ENCODE assay signal across 8 mouse cellular contexts in genomic region chr11:115628465-115629101, GRCm38 (mm10). TPM values are rescaled to one million over a fixed set of nuclear protein-coding genes. Genes with fewer than 3 reads are reported as not detected.
DNase-seq lines count a peak whose midpoint lies in the region; ATAC-seq lines count a peak whose summit lies in the region.

No protein-coding gene starts in this region.

- H3K4me1 ChIP-seq in heart, embryonic 13.5 days = peaks cover 9% of the 10 kb centered on the region
- H3K4me1 ChIP-seq in hindbrain, embryonic 11.5 days (replicated peaks; ENCODE audit: control insufficient read depth, insufficient read depth, low read length) = no peaks in the 10 kb centered on the region
- peaks cover 4% of the 10 kb centered on the region; the same call in 1 of the 2 replicates for H3K4me1 ChIP-seq in midbrain, embryonic 11.5 days (ENCODE audit: control insufficient read depth, insufficient read depth, low read length)

- ATAC-seq in heart, embryonic 13.5 days (ENCODE audit: extremely low read depth, insufficient number of reproducible peaks, low FRiP score, low TSS enrichment) = no peak
- peak; percentile 55; the same call in 1 of the 2 replicates for ATAC-seq in hindbrain, embryonic 11.5 days (ENCODE audit: low FRiP score)
- peak; percentile 54 for ATAC-seq in midbrain, embryonic 11.5 days (ENCODE audit: low FRiP score)

- peak overlapping the region; percentile 95 for H3K4me2 ChIP-seq in heart, embryonic 13.5 days
- H3K4me2 ChIP-seq in hindbrain, embryonic 11.5 days (replicated peaks; ENCODE audit: low read depth, low read length) = peak overlapping the region; percentile 74
- peak overlapping the region; percentile 37 for H3K4me2 ChIP-seq in midbrain, embryonic 11.5 days

- H3K9me3 ChIP-seq in heart, embryonic 13.5 days = no peaks in the 10 kb centered on the region
- H3K9me3 ChIP-seq in hindbrain, embryonic 11.5 days (ENCODE audit: control insufficient read depth, low read length) = no peaks in the 10 kb centered on the region
- H3K9me3 ChIP-seq in midbrain, embryonic 11.5 days (ENCODE audit: control insufficient read depth, low read length) = no peaks in the 10 kb centered on the region

- intact Hi-C loops in heart, postnatal 10 days (cut with DNase I) = no loop called here

- peak overlapping the region; percentile 75 for H3K9ac ChIP-seq in heart, embryonic 13.5 days
- 0 out of 2 replicates have a peak overlapping the region, but pooled peaks have one; percentile 29 for H3K9ac ChIP-seq in hindbrain, embryonic 11.5 days (ENCODE audit: low read depth, low read length)
- H3K9ac ChIP-seq in midbrain, embryonic 11.5 days (ENCODE audit: low read length) = peak overlapping the region; percentile 55

- H3K4me3 ChIP-seq in heart, embryonic 13.5 days = peak overlapping the region; percentile 81
- H3K4me3 ChIP-seq in hindbrain, embryonic 11.5 days (ENCODE audit: low read depth, low read length) = peak overlapping the region; percentile 60
- peak overlapping the region; percentile 71 for H3K4me3 ChIP-seq in midbrain, embryonic 11.5 days (ENCODE audit: low read depth, low read length)

- 49% methylated on average over 13 of the region's 13 CpGs for WGBS in heart, embryonic 13.5 days
- WGBS in hindbrain, embryonic 11.5 days = 54% methylated on average over 13 of the region's 13 CpGs
- WGBS in midbrain, embryonic 11.5 days = 55% methylated on average over 13 of the region's 13 CpGs

- H3K27me3 ChIP-seq in heart, embryonic 13.5 days (replicated peaks) = no peaks in the 10 kb centered on the region
- no peaks in the 10 kb centered on the region for H3K27me3 ChIP-seq in hindbrain, embryonic 11.5 days (ENCODE audit: control insufficient read depth, insufficient read depth, low read length)
- H3K27me3 ChIP-seq in midbrain, embryonic 11.5 days (ENCODE audit: control insufficient read depth, insufficient read depth, low read length) = no peaks in the 10 kb centered on the region

- no peak overlapping the region for H3K27ac ChIP-seq in heart, embryonic 13.5 days (replicated peaks)
- no peak overlapping the region for H3K27ac ChIP-seq in hindbrain, embryonic 11.5 days (ENCODE audit: low read depth, low read length)
- no peak overlapping the region for H3K27ac ChIP-seq in midbrain, embryonic 11.5 days (ENCODE audit: low read depth, low read length)

- H3K36me3 ChIP-seq in heart, embryonic 13.5 days = peaks cover 3% of the 10 kb centered on the region; the same call in 1 of the 2 replicates
- H3K36me3 ChIP-seq in hindbrain, embryonic 11.5 days (ENCODE audit: control insufficient read depth, insufficient read depth, low read length) = no peaks in the 10 kb centered on the region
- H3K36me3 ChIP-seq in midbrain, embryonic 11.5 days (ENCODE audit: control insufficient read depth, insufficient read depth, low read length) = no peaks in the 10 kb centered on the region

- no peak for DNase-seq in heart, postnatal 10 days
- DNase-seq in R1 (ENCODE audit: low read depth, low spot score) = peak; percentile 53
- no peak for DNase-seq in hindbrain, embryonic 11.5 days (ENCODE audit: low spot score)
- DNase-seq in midbrain, embryonic 11.5 days (ENCODE audit: low spot score, missing footprints) = peak; percentile 90
- no peak for DNase-seq in thymus, postnatal 36 days
- no peak for DNase-seq in adrenal gland, postnatal 14 days
- no peak for DNase-seq in layer of hippocampus, postnatal 36 days

RNA-seq across cellular contexts. Expression of gene Slc25a19, which starts 0.5 kb away (rescaled TPM):
- polyA plus RNA-seq in heart, embryonic 13.5 days (2015; fragmentation: Nextera tagmentation; extraction: Ambion mirVana) = 36.4 and 37.2 TPM in 2 replicates
- 10 to 100 TPM; 40.3 to 41.1 TPM for total RNA-seq in heart, postnatal 10 days (2021)
- polyA plus RNA-seq in hindbrain, embryonic 11.5 days (2014; fragmentation: Nextera tagmentation; extraction: Ambion mirVana) = 24.9 and 27.1 TPM in 2 replicates
- polyA plus RNA-seq in midbrain, embryonic 11.5 days (2014; fragmentation: Nextera tagmentation; extraction: Ambion mirVana) = 20.3 and 24.0 TPM in 2 replicates
- total RNA-seq in adrenal gland, postnatal 14 days (2021) = 181 and 188 TPM in 2 replicates
- total RNA-seq in layer of hippocampus, postnatal 36 days (2021) = 10 to 100 TPM; 64.0 to 66.0 TPM

RNA-seq across cellular contexts. Expression of gene Mif4gd, which starts 15.8 kb away (rescaled TPM):
- polyA plus RNA-seq in heart, embryonic 13.5 days (2015; fragmentation: Nextera tagmentation; extraction: Ambion mirVana) = 23.1 and 24.6 TPM in 2 replicates
- total RNA-seq in heart, postnatal 10 days (2021) = 10 to 100 TPM; 37.6 to 38.8 TPM
- polyA plus RNA-seq in hindbrain, embryonic 11.5 days (2014; fragmentation: Nextera tagmentation; extraction: Ambion mirVana) = 14.2 and 17.7 TPM in 2 replicates
- polyA plus RNA-seq in midbrain, embryonic 11.5 days (2014; fragmentation: Nextera tagmentation; extraction: Ambion mirVana) = 14.0 and 16.4 TPM in 2 replicates
- total RNA-seq in adrenal gland, postnatal 14 days (2021) = 98.2 and 112 TPM in 2 replicates
- total RNA-seq in layer of hippocampus, postnatal 36 days (2021) = 10 to 100 TPM; 21.0 to 21.2 TPM

RNA-seq across cellular contexts. Expression of gene Gga3, which starts 24.7 kb away (rescaled TPM):
- 14.0 and 14.9 TPM in 2 replicates for polyA plus RNA-seq in heart, embryonic 13.5 days (2015; fragmentation: Nextera tagmentation; extraction: Ambion mirVana)
- total RNA-seq in heart, postnatal 10 days (2021) = 10 to 100 TPM; 17.9 to 21.0 TPM
- 24.7 and 25.1 TPM in 2 replicates for polyA plus RNA-seq in hindbrain, embryonic 11.5 days (2014; fragmentation: Nextera tagmentation; extraction: Ambion mirVana)
- 18.7 and 25.1 TPM in 2 replicates for polyA plus RNA-seq in midbrain, embryonic 11.5 days (2014; fragmentation: Nextera tagmentation; extraction: Ambion mirVana)
- 19.5 and 23.8 TPM in 2 replicates for total RNA-seq in adrenal gland, postnatal 14 days (2021)
- 10 to 100 TPM; 68.7 to 80.7 TPM for total RNA-seq in layer of hippocampus, postnatal 36 days (2021)

RNA-seq across cellular contexts. Expression of gene Mrps7, which starts 24.9 kb away (rescaled TPM):
- 79.2 and 86.8 TPM in 2 replicates for polyA plus RNA-seq in heart, embryonic 13.5 days (2015; fragmentation: Nextera tagmentation; extraction: Ambion mirVana)
- total RNA-seq in heart, postnatal 10 days (2021) = 10 to 100 TPM; 60.2 to 72.5 TPM
- polyA plus RNA-seq in hindbrain, embryonic 11.5 days (2014; fragmentation: Nextera tagmentation; extraction: Ambion mirVana) = 93.3 and 105 TPM in 2 replicates
- 105 TPM in 2 replicates for polyA plus RNA-seq in midbrain, embryonic 11.5 days (2014; fragmentation: Nextera tagmentation; extraction: Ambion mirVana)
- 81.0 and 87.7 TPM in 2 replicates for total RNA-seq in adrenal gland, postnatal 14 days (2021)
- total RNA-seq in layer of hippocampus, postnatal 36 days (2021) = 10 to 100 TPM; 48.8 to 61.3 TPM

Comparison
In these comparisons a context has a peak if more than half of its experiments do, and no peak if none do; other contexts are left out.
1. H3K4me2 ChIP-seq: peak in every context shown above with its lines; median percentile 95 in heart, embryonic 13.5 days; 74 in hindbrain, embryonic 11.5 days; 37 in midbrain, embryonic 11.5 days.
2. DNase-seq: peak in R1 (single experiment) and midbrain, embryonic 11.5 days (single experiment); none in heart, postnatal 10 days (0 of 2), hindbrain, embryonic 11.5 days (single experiment), thymus, postnatal 36 days (0 of 2), adrenal gland, postnatal 14 days (single experiment) and layer of hippocampus, postnatal 36 days (0 of 2).
3. Peak in every context shown above with its lines, with median percentiles within 50 percentile points of each other: H3K4me3 ChIP-seq and H3K9ac ChIP-seq.